Mouse (Mus musculus) hindbrain, embryonic 14.5 days (tissue): ENCODE measurements around the gene Psmc3ip. TPM values are rescaled to one million over a fixed set of nuclear protein-coding genes. Genes with fewer than 3 reads are reported as not detected.

Experiments used
- ATAC-seq: fragments of 200-750 bp; cut with Nextera tagmentation; 2 replicates; pipeline ENCODE4 v1.8.0; 2017; ENCODE audit warnings: moderate number of reproducible peaks, mild to moderate bottlenecking, moderate TSS enrichment, moderate library complexity; ENCODE audit not compliant: low FRiP score
- DNase-seq: peaks from one replicate; pipeline ENCODE4 v3.0.0-alpha.2; 2015; ENCODE audit warnings: low spot score
- H3K27ac ChIP-seq: fragments of 300-500 bp; sonication (generic); 2 replicates; pipeline ENCODE4 v1.5.1; 2014; ENCODE audit warnings: mild to moderate bottlenecking, moderate library complexity
- H3K27me3 ChIP-seq: fragments of 300-500 bp; sonication (generic); 2 replicates; pipeline ENCODE4 v1.6.1; 2014; ENCODE audit warnings: mild to moderate bottlenecking, low read length, mixed read lengths; ENCODE audit not compliant: control insufficient read depth, insufficient read depth
- H3K36me3 ChIP-seq: fragments of 300-500 bp; sonication (generic); replicated peaks from 2 replicates; pipeline ENCODE4 v1.6.1; 2014; ENCODE audit not compliant: control insufficient read depth, insufficient read depth
- H3K4me1 ChIP-seq: fragments of 300-500 bp; sonication (generic); replicated peaks from 2 replicates; pipeline ENCODE4 v1.6.1; 2014; ENCODE audit warnings: antibody characterized with exemption, low read length, mixed read lengths; ENCODE audit not compliant: control insufficient read depth, insufficient read depth
- H3K4me2 ChIP-seq: fragments of 300-500 bp; sonication (generic); replicated peaks from 2 replicates; pipeline ENCODE4 v1.6.1; 2014; ENCODE audit warnings: mild to moderate bottlenecking, moderate library complexity
- H3K4me3 ChIP-seq: fragments of 300-500 bp; sonication (generic); replicated peaks from 2 replicates; pipeline ENCODE4 v1.5.1; 2014; ENCODE audit warnings: mild to moderate bottlenecking, low read length
- H3K9ac ChIP-seq: fragments of 300-500 bp; sonication (generic); 2 replicates; pipeline ENCODE4 v1.6.1; 2014
- H3K9me3 ChIP-seq: fragments of 300-500 bp; sonication (generic); 2 replicates; pipeline ENCODE4 v1.6.1; 2016; ENCODE audit warnings: low read length; ENCODE audit not compliant: control insufficient read depth
- WGBS: fragments of 180-500 bp; shearing (Covaris S2); extraction: QIAGEN DNeasy Blood & Tissue Kit; methylation state at CpG from one replicate; pipeline ENCODE4 v1.1.7; 2014; 5-methylcytosine and 5-hydroxymethylcytosine counted together
- polyA plus RNA-seq: library from polyadenylated mRNA; unstranded; fragments of >200 nt; fragmentation: Nextera tagmentation; extraction: Ambion mirVana; gene quantifications from 2 replicates; pipeline ENCODE4 v1.2.1, GENCODE M21; 2014

Gene Psmc3ip
- polyA plus RNA-seq, 1 experiment from 2014 or later: 16.4 TPM

GRCm38 (mm10) chr11:101083083-101083697, 12.0 kb downstream of the Psmc3ip start:
- H3K27me3 ChIP-seq: peaks cover 33% of the 10 kb centered on the region
- no peaks in the 10 kb centered on the region for H3K9me3 ChIP-seq
- H3K4me1 ChIP-seq: peaks cover 33% of the 10 kb centered on the region
- DNase-seq (no peak), ATAC-seq (no peak)
- peak overlapping the region; percentile 88 for H3K9ac ChIP-seq
- H3K4me3 ChIP-seq: peak overlapping the region; percentile 67
- H3K36me3 ChIP-seq: peaks cover 8% of the 10 kb centered on the region; the same call in 1 of the 2 replicates
- 37% methylated on average over 19 of the region's 19 CpGs for WGBS
- H3K4me2 ChIP-seq: peak overlapping the region; percentile 92
- H3K27ac ChIP-seq: peak overlapping the region; percentile 85

DNA sequence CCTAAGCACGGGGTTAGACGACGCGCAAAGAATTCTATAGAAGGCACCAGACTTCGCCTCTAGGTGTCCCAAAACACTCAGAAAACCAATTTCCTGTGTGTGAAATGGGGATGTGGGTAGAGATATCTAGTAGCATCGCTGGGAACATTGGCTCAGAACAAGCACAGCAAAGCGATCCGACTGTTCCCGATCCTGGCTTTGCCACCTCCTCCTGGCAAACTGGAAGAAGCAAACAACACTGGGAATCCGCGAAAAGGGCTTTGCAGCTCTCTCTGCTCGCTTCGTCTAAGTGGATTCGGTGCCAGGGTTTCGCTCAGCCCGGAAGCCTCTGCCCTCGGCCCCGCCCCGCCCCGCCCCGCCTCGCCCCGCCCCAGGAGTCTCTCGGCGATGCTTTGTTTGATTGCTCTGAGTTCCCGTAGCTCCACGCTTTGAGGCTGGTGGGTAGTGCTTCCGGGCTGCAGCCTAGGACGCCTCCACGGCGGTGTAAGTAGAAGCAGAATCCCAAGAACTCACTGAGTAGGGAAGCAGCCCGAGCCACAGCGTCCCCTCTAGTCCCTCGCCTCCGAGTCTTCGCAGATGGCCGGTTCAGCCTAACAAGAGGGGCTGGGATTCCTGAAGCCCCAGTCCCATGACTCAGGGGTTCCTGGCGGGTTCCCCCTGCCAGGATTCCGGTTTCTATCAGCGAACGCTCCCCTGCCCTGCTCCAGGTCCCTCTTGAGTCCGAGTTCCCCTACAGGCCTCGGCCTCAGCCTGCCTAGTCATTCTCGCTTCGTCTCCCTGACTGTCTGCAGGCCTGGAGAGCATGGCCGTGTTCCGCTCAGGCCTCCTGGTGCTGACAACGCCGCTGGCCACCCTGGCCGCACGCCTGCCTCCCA, 12.8 kb downstream of the Psmc3ip start, which contains the start of gene Coasy:
Gene Coasy, plus strand, starts transcription at position 358 of the 875 bp plus-strand sequence.
- H3K9me3 ChIP-seq: no peaks in the 10 kb centered on the region
- H3K36me3 ChIP-seq: peaks cover 8% of the 10 kb centered on the region; the same call in 1 of the 2 replicates
- peak; percentile 89 for DNase-seq
- H3K4me3 ChIP-seq: peak within 1 kb of the TSS; percentile 67
- peaks cover 40% of the 10 kb centered on the region for H3K27me3 ChIP-seq
- peaks cover 27% of the 10 kb centered on the region for H3K4me1 ChIP-seq
- peak within 1 kb of the TSS; percentile 92 for H3K4me2 ChIP-seq
- H3K9ac ChIP-seq: peak within 1 kb of the TSS; percentile 88
- ATAC-seq: peak; percentile 91
- peak within 1 kb of the TSS; percentile 85 for H3K27ac ChIP-seq
- under 1% methylated on average over 50 of the region's 51 CpGs for WGBS

GRCm38 (mm10) chr11:101081659-101082058, 13.6 kb downstream of the Psmc3ip start:
- 5% methylated on average over 10 of the region's 10 CpGs for WGBS
- DNase-seq (no peak), ATAC-seq (no peak)
- Histone ChIP-seq H3K27me3 (peaks cover 47% of the 10 kb centered on the region), H3K4me2 (peak overlapping the region; percentile 92), H3K36me3 (peaks cover 13% of the 10 kb centered on the region), H3K27ac (peak overlapping the region; percentile 85), H3K9me3 (no peaks in the 10 kb centered on the region), H3K9ac (peak overlapping the region; percentile 88), H3K4me1 (peaks cover 26% of the 10 kb centered on the region), H3K4me3 (peak overlapping the region; percentile 67)

- Histone ChIP-seq H3K36me3 (peaks cover 9% of the 10 kb centered on the region), H3K9me3 (no peaks in the 10 kb centered on the region), H3K27me3 (peaks cover 47% of the 10 kb centered on the region), H3K4me2 (no peak overlapping the region), H3K4me1 (peaks cover 16% of the 10 kb centered on the region), H3K4me3 (no peak overlapping the region), H3K27ac (no peak overlapping the region), H3K9ac (no peak overlapping the region)
- DNase-seq: no peak
- ATAC-seq: no peak
- WGBS: 74% methylated on average over 5 of the region's 5 CpGs
Measured at GRCm38 (mm10) chr11:101080421-101080820, 14.8 kb downstream of the Psmc3ip start.

DNA sequence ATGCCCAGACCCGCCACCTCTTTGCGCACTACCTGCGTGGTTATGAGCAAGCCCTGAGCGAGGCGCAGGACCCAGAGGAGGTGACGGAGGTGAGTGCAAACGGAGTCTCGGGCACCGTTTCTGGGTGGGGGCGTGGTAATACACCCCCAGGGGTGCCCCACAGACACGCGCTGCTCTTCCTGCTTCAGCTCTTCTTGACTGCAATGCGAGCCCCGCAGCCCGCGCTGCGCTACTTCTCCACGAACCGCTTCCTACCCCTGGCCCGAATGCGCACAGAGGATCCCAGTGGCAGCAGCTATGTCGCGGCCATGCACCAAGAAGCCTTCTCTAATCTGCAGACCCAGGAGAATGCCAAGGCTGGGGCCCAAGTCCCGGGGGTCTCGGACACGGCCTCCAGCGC, 15.5 kb downstream of the Psmc3ip start:
- H3K9ac ChIP-seq: no peak overlapping the region
- H3K4me2 ChIP-seq: no peak overlapping the region
- peaks cover 16% of the 10 kb centered on the region for H3K4me1 ChIP-seq
- H3K27me3 ChIP-seq: peaks cover 47% of the 10 kb centered on the region
- 2% methylated on average over 27 of the region's 27 CpGs for WGBS
- no peak overlapping the region for H3K27ac ChIP-seq
- H3K4me3 ChIP-seq: no peak overlapping the region
- H3K36me3 ChIP-seq: peaks cover 6% of the 10 kb centered on the region
- DNase-seq (no peak), ATAC-seq (no peak)
- no peaks in the 10 kb centered on the region for H3K9me3 ChIP-seq

GRCm38 (mm10) chr11:101078121-101078520, 17.1 kb downstream of the Psmc3ip start, which contains the start of gene Hsd17b1:
TSS of gene Hsd17b1 (plus strand) at chr11:101078411.
- H3K9me3 ChIP-seq: no peaks in the 10 kb centered on the region
- no peak within 1 kb of the TSS for H3K27ac ChIP-seq
- peaks cover 6% of the 10 kb centered on the region; the same call in 1 of the 2 replicates for H3K36me3 ChIP-seq
- H3K4me1 ChIP-seq: peaks cover 9% of the 10 kb centered on the region
- H3K27me3 ChIP-seq: peaks cover 47% of the 10 kb centered on the region
- no peak within 1 kb of the TSS for H3K4me2 ChIP-seq
- ATAC-seq (no peak), DNase-seq (no peak)
- 71% methylated on average over 9 of the region's 9 CpGs for WGBS
- H3K4me3 ChIP-seq: no peak within 1 kb of the TSS
- no peak within 1 kb of the TSS for H3K9ac ChIP-seq

- H3K9me3 ChIP-seq: no peaks in the 10 kb centered on the region
- no peak overlapping the region for H3K9ac ChIP-seq
- H3K27me3 ChIP-seq: peaks cover 2% of the 10 kb centered on the region; the same call in 1 of the 2 replicates
- H3K4me2 ChIP-seq: no peak overlapping the region
- 0 out of 2 replicates have a peak, but pooled peaks cover 3% of the 10 kb centered on the region for H3K36me3 ChIP-seq
- no peak overlapping the region for H3K27ac ChIP-seq
- no peak for DNase-seq
- ATAC-seq: no peak
- H3K4me1 ChIP-seq: peaks cover 15% of the 10 kb centered on the region
- whole genome bisulfite sequencing: 79% methylated on average over 14 of the region's 14 CpGs
- H3K4me3 ChIP-seq: no peak overlapping the region
Measured at GRCm38 (mm10) chr11:101071810-101072428, 23.3 kb downstream of the Psmc3ip start.

- H3K4me1 ChIP-seq: peaks cover 15% of the 10 kb centered on the region
- no peaks in the 10 kb centered on the region for H3K9me3 ChIP-seq
- H3K27me3 ChIP-seq: no peaks in the 10 kb centered on the region
- H3K4me2 ChIP-seq: peak overlapping the region; percentile 88
- peak overlapping the region; percentile 74 for H3K4me3 ChIP-seq
- no peak for DNase-seq
- no peak for ATAC-seq
- WGBS: 75% methylated on average over 6 of the region's 6 CpGs
- no peaks in the 10 kb centered on the region for H3K36me3 ChIP-seq
- no peak overlapping the region for H3K27ac ChIP-seq
- H3K9ac ChIP-seq: no peak overlapping the region; the same call in 1 of the 2 replicates
Measured at GRCm38 (mm10) chr11:101070987-101071386, 24.2 kb downstream of the Psmc3ip start.

DNA sequence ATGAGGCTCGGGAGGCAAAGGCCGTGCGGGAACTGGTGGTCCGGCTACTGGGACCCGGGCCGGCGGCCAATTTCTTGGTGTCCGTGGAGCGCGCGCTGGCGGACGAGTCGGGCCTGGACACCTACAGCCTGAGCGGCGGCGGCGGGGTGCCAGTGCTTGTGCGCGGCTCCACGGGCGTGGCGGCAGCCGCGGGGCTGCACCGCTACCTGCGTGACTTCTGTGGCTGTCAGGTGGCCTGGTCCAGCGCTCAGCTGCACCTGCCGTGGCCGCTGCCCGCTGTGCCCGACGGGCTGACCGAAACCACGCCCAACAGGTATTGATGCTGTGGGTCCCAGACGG, 25.1 kb downstream of the Psmc3ip start:
- ATAC-seq: peak; percentile 61; the same call in 1 of the 2 replicates
- no peak for DNase-seq
- Histone ChIP-seq H3K36me3 (no peaks in the 10 kb centered on the region), H3K27me3 (no peaks in the 10 kb centered on the region), H3K9ac (peak overlapping the region; percentile 85), H3K9me3 (no peaks in the 10 kb centered on the region), H3K4me3 (peak overlapping the region; percentile 74), H3K4me1 (peaks cover 15% of the 10 kb centered on the region), H3K27ac (peak overlapping the region; percentile 72), H3K4me2 (peak overlapping the region; percentile 88)
- under 1% methylated on average over 36 of the region's 36 CpGs for whole genome bisulfite sequencing
